Mouse (Mus musculus) kidney, adult 2 months (tissue): Measurements from ENCODE around the gene Acss1.

Experiments used
- CTCF ChIP-seq: fragments of 200-500 bp; conservative IDR thresholded peaks from 2 replicates; pipeline ENCODE4 v1.5.1; 2011; ENCODE audit warnings: low read depth, mild to moderate bottlenecking, control low read depth, low read length, moderate library complexity, mixed read lengths; ENCODE audit not compliant: insufficient read depth, insufficient read length
- POLR2A ChIP-seq: fragments of 200-500 bp; IDR thresholded peaks from one replicate; pipeline ENCODE4 v1.6.1; 2011; ENCODE audit warnings: low read depth, low read length, control low read depth

DNA sequence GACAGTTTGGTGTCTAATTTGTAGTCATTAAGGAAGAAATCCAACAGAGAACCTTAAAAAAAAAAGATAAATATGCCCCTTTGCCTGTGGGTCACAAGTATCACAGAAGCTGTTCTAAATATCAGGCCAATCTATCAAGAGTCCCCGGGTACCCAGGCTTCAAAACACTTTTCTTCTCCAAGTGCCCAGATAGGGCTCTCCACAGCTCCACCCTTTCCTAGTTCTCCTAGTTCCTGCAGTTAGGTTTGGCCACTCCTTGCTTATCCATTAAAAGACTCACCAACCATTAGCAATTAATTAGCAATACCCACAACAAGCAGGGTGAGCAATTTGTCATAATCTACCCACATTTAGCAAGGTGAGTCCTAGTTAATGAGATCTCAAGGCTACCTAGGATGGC, 61.2 kb downstream of the Acss1 start:
- no peak for TF ChIP-seq CTCF
- no peak for TF ChIP-seq POLR2A
